Mouse (Mus musculus) adrenal gland, adult 18-20 months (tissue): ENCODE measurements around the gene Gm48551. TPM values are rescaled to one million over a fixed set of nuclear protein-coding genes. Genes with fewer than 3 reads are reported as not detected.
A peak's percentile ranks its signal among the peaks of the same experiment; 100 is the strongest.

Source experiments
- DNase-seq, 2 experiments: peaks; one replicate each; pipeline ENCODE4 v3.0.0; 2021 to 2022; ENCODE audit warnings: low spot score in 2 of 2
- microRNA-seq, 2 experiments: library from miRNA; unstranded; fragments of <30 nt; microRNA quantifications; one replicate each; pipeline ENCODE4 v1.2.0; 2021; ENCODE audit warnings: borderline number of aligned reads in 2 of 2
- total RNA-seq, 2 experiments: library from RNA; stranded (reverse); gene quantifications; 1 replicate in 1 of 2; 2 replicates in 1 of 2; pipeline ENCODE4 v1.2.3; 2021

Gene Gm48551
- total RNA-seq, 2 experiments from 2014 or later = 1.5 to 1.9 TPM

DNA sequence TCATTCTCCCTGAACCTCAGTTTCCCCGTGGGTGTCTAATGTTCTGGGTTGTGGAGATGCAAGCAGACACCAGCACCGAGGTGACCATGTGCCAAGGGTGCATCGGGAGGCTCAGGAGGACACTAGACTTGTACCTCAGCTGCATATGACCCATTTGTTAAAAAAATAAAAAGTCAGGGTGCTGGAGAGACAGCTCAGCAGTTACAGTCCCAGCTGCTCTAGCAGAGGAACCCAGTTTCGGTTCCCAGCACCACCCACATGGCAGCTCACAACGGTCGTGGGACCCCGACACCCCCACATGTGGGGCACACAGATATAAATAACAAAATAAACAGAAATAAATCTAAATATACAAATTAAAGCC, 44.2 kb downstream of the Gm48551 start:
- peak in 1 of 2 experiments; percentile 21 for DNase-seq

DNA sequence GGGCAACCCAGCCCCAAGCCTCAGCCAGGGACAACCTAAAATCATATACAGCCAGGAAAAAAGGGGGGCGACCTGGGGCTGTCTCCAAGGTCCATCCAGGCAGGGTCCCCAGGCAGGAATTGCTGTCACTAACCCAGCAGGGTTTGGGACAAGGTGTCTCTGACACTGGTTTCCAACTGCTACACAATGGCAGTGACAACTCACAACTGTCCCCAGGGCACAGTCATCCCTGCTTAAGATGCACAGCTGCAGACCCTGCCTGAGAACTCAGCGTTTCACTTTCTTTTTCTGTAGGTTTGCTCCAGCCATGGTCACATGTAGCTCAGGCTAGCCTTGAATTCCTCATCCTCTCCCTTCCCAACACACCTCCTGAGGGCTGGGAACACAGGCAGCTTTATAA, 44.8 kb downstream of the Gm48551 start:
- no peak for DNase-seq

DNA sequence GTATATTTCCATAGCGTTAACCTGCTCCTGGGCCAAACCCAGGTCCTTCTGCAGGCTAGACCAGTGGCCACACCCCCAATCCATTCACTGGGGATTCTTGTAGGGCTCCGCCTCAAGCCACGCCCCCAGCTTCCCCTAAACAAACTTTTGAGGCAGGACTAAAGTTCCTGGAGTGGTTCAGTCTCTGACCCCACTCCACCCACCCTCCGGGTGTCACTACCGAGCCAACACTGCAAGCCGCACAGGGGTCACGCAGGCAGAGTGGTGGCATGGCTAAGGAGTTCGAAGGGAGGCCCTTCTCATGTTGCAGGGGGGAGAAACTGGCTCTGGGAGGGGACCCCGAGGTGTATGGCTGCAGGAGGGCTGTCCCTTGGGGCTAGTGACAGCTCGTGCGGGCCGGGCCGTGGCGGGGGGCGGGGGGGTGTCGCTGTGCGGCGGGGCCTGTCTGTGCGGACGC, 45.4 kb downstream of the Gm48551 start:
- DNase-seq = peak; percentile 80 to 82

GRCm38 (mm10) chr10:81430141-81430830, 46.0 kb downstream of the Gm48551 start:
- DNase-seq = peak; percentile 81 to 83

DNA sequence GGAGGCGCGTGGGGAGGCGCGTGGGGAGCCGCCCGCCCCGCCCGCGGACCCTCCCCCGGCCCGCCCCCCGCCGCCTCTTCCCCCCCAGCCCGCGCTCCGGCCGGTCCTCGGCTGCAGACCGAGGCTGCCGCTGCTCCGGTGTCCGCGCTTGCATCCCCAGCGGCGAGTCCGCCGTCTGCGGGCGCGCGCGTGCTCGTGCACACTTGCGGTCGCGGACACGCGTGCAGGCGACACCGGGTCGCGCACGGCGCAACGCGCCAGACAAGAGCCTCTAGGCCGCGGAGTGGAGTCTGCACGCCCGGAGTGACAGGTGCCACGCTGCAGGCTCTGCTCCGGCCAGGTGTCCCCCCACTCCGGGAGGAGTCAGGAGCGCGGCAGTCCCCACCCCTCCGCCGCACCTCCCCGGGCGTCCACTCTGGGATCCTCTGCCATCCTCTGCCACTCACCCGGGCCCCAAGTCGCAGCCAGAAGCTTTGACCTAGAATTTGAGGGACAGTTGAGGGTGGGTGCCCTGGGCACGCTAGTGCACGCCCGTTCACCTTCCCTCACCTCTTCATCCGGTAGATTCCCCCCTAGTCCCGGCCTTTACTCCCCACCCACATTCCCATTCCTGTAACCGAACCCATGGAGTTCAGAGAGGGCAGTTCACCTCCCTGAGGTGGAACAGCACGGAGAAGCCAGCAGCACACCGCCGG, 46.7 kb downstream of the Gm48551 start:
- DNase-seq = peak; percentile 63 to 70

- peak; percentile 15 to 24 for DNase-seq
Observed at GRCm38 (mm10) chr10:81431526-81432168, 47.4 kb downstream of the Gm48551 start.

DNA sequence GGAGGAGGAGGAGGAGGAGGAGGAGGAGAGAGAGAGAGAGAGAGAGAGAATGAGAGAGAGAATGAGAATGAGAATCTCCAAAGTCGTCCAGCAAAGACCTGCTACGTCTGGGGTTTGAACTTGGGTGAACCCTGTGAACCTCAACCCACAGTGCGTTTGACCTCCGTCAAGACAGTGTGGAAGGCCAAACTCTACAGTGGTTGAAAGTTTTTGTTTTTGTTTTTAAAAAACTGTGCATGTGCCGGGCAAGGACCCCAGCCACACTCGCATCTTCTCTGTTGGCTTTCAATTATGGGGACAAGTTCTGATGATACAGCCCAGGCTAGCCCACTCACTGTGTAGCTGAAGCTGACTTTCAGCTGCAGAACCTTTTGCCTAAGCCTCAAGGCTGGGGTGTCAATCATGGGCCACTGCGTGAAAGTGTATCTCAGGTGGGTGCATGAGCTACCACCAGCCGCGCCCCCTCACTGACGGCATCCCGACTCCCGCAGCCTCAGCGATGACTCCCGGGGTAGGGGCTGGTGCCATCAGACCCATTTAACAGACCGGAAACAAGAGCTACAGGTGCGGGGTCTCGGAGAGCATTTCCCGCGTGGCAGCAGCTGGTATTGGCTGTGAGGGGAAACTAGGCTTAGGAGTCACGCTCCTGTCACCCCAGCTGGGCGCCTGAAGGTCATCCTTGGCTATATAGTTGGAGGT, 48.1 kb downstream of the Gm48551 start:
- peak; percentile 25 to 38 for DNase-seq

DNA sequence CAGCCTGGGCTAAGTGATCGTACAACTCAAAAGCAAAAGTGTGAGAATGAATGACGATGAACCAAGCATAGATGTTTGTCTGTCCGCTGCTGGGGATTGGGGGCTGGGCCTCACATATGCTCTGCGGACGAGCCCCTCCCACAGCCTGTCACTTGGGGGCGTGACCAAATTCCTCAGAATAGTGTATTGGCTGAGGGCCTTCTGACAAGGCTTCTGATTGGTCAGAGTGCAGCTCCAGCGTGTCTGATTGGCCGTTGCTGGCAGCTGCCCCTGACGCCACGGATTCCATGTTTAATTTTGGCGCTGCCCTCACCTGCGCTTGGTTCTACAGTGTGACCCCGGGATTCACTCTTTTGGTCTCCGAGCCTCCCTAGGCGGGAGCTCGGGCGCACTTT, 48.6 kb downstream of the Gm48551 start:
- DNase-seq = peak; percentile 80 to 82

DNA sequence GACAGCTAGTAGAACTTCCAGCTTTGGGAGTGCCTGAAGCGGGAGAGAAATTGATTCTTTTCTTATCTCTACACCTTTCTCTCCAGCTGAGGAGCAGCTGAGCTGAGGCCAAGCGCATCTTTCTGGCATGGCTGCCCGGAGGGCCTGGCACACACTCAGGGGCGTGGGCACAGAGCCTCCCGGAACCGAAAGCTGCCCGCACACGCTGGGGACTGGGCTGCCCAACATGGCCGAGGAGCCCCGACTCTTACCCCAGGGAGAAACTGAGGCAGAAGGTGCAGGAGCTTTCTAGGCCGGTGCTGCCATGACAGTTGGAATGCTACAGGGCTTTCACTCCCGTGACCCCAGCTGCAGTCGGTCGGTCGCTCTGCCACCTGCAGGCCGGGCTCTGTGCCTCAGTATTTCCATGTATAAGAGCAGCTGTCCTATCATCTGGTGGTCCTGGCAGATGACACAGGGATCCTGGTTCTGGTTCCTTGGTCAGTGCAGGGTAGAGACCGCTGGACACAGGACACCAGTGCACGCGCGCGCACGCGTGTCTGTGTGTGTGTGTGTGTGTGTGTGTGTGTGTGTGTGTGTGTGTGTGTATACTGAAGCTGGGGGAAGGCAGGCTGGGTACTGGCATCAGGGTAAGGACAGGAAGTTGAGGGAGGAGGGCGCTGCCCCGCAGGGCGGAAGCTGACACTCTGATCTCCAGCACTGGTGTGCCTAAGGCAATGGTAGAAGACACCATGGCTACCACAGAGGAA, 49.4 kb downstream of the Gm48551 start:
- DNase-seq = peak in 1 of 2 experiments; percentile 29

DNA sequence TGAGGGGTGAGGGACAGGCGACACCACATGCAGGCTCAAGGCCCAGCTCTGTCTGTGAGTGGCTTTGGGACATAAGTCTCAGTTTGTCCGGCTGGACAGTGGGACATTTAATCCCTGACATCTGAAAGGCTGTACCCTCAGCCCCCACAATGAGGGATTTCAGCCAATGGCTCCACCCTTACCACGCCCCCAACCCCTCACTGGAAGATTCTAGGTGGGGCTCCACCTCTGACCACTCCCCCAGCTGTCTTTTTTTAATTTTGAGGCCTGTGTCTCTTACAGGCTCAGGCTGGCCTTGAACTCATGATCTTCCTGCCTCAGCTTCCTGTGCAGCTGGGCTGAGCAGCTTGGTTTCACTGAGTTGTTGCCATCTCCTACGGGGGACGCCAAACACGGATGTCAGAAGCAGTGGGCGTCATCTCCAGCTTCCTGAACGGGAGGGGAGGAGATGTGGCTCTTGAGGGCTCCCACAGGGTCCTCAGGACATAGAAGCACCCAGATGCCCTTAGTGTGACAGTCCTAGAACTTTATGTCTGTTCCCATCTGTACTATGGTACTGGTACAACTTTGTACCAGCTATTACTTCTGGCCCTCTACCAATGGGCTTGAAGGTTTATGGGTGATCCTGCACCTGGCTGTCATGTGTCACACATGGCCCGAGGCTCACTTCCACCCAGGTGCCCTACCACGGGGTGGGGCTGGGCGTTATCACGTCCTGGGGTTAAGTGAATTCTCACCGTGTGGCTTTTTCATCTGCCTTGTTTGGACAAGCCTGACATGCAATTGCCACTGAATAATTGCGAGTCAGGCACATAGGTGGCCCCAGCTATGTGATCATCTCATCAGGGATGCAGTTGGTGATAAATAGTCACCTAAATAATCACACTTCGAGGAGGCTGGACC, 50.3 kb downstream of the Gm48551 start:
- DNase-seq = no peak

DNA sequence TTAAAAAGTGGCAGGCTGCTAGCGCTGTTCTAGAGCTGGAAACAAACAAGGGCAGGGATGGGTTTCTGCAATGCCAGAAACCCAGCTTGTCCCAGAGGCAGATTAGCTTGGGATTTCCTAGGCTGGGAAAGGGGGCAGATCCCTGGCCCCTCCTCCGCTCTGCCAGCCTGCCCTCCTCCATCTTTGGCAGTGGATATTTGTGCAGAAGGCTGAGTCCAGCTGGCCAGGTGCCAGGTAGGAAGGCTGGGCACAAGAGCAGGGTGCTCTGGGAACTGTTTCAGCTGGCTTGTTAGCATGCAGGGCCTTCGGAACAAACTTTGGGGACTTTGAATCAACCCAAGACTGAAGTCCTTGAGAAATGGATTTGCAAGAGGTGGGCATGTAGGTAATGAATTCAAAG, 51.2 kb downstream of the Gm48551 start:
- peak; percentile 53 to 67 for DNase-seq

DNA sequence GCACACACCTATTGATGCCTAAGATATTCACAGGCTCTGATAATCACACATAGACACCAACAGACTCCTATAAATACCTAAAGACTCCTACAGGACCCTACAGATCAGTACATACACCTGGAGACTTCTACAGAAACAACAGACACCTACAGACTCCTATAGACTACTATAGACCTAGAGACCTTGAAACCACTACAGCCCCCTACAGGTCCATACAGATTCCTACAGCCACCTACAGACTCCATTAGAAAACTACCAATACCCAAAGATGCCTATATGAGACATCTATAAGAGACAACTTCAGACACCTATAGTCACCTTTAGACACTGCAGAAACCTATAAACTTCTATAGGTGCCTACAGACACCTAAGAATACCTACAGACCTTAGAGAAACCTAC, 56.8 kb downstream of the Gm48551 start:
- no peak for DNase-seq

Small RNAs within 50 kb of the gene (microRNA-seq; reads per million reads assigned to microRNA genes)
- gene Mir1191b = 1.2 to 1.4 reads per million in 2 experiments
- gene Mir6913 = 0 to 0.95 reads per million in 2 experiments

Other genes starting within 250 kb of the Gm48551 start
- 10 to 100 TPM; 65.3 to 84.8 TPM for gene Zbtb7a, start 249.2 kb upstream of the Gm48551 start, total RNA-seq
- gene Pias4, start 216.5 kb upstream of the Gm48551 start, total RNA-seq = 10 to 100 TPM; 27.3 to 29.7 TPM
- gene Eef2, start 207.8 kb upstream of the Gm48551 start, total RNA-seq = 1,000 to 10,000 TPM; 1,443 to 1,598 TPM
- 10 to 100 TPM; 63.4 to 74.2 TPM for gene Dapk3, start 201.5 kb upstream of the Gm48551 start, total RNA-seq
- not detected for gene 4930442H23Rik, start 200.6 kb upstream of the Gm48551 start, total RNA-seq
- gene Nmrk2, start 182.4 kb upstream of the Gm48551 start, total RNA-seq = not detected
- 1 to 10 TPM; 2.7 to 3.5 TPM for gene Atcay, start 153.6 kb upstream of the Gm48551 start, total RNA-seq
- gene Zfr2, start 151.3 kb upstream of the Gm48551 start, total RNA-seq = 10 to 100 TPM; 16.2 to 17.6 TPM
- gene Matk, start 131.5 kb upstream of the Gm48551 start, total RNA-seq = 1 to 10 TPM in 1 of 2 experiments, under 1 TPM in 1; 0.76 to 1.7 TPM
- 100 to 1,000 TPM; 105 to 111 TPM for gene Mrpl54, start 117.5 kb upstream of the Gm48551 start, total RNA-seq
- gene Apba3, start 117.5 kb upstream of the Gm48551 start, total RNA-seq = 100 to 1,000 TPM; 104 to 123 TPM
- gene Tjp3, start 92.9 kb upstream of the Gm48551 start, total RNA-seq = 1 to 10 TPM; 1.1 to 1.6 TPM
- 10 to 100 TPM; 37.6 to 40.4 TPM for gene Pip5k1c, start 91.5 kb upstream of the Gm48551 start, total RNA-seq
- gene Cactin, start 63.4 kb upstream of the Gm48551 start, total RNA-seq = 10 to 100 TPM; 34.3 to 40.9 TPM
- gene Tbxa2r, start 55.7 kb upstream of the Gm48551 start, total RNA-seq = 10 to 100 TPM; 23.3 to 29.2 TPM
- gene Gipc3, start 41.2 kb upstream of the Gm48551 start, total RNA-seq = 1 to 10 TPM; 4.5 to 6.7 TPM
- gene Hmg20b, start 34.0 kb upstream of the Gm48551 start, total RNA-seq = 10 to 100 TPM; 86.5 to 92.7 TPM
- 10 to 100 TPM; 16.0 to 29.6 TPM for gene Mfsd12, start 27.0 kb upstream of the Gm48551 start, total RNA-seq
- gene 4930404N11Rik, start 18.6 kb upstream of the Gm48551 start, total RNA-seq = 1 to 10 TPM; 1.3 to 4.5 TPM
- 10 to 100 TPM; 35.1 to 35.2 TPM for gene Fzr1, start 6.0 kb upstream of the Gm48551 start, total RNA-seq
- gene Dohh, start within 50 bp of the Gm48551 start, total RNA-seq = 10 to 100 TPM; 49.1 to 50.5 TPM
- 1 to 10 TPM; 1.4 to 2.6 TPM for gene Gm48552, start 4.5 kb downstream of the Gm48551 start, total RNA-seq
- 1 to 10 TPM; 1.1 to 1.2 TPM for gene Smim24, start 8.6 kb downstream of the Gm48551 start, total RNA-seq
- gene Nfic, start 71.2 kb downstream of the Gm48551 start, total RNA-seq = 10 to 100 TPM; 69.1 to 78.7 TPM
- gene Celf5, start 98.2 kb downstream of the Gm48551 start, total RNA-seq = under 1 TPM; 0.42 to 0.50 TPM
- 100 to 1,000 TPM; 106 to 118 TPM for gene Ncln, start 111.9 kb downstream of the Gm48551 start, total RNA-seq
- gene S1pr4, start 115.7 kb downstream of the Gm48551 start, total RNA-seq = 1 to 10 TPM; 1.3 to 1.4 TPM
- 1 to 10 TPM; 1.7 to 2.6 TPM for gene Gna15, start 139.8 kb downstream of the Gm48551 start, total RNA-seq
- gene Gna11, start 160.7 kb downstream of the Gm48551 start, total RNA-seq = 10 to 100 TPM; 81.7 to 83.4 TPM
- 1,000 to 10,000 TPM in 1 of 2 experiments, 100 to 1,000 TPM in 1; 911 to 1,138 TPM for gene Aes, start 175.0 kb downstream of the Gm48551 start, total RNA-seq
- 10 to 100 TPM; 58.2 to 65.6 TPM for gene Tle2, start 190.1 kb downstream of the Gm48551 start, total RNA-seq
- gene Tle6, start 216.6 kb downstream of the Gm48551 start, total RNA-seq = 10 to 100 TPM; 21.4 to 37.3 TPM
- 1 to 10 TPM; 1.2 to 1.7 TPM for gene BC025920, start 221.8 kb downstream of the Gm48551 start, total RNA-seq
- 10 to 100 TPM; 18.2 to 21.5 TPM for gene Sirt6, start 243.3 kb downstream of the Gm48551 start, total RNA-seq
- gene Ankrd24, start 244.1 kb downstream of the Gm48551 start, total RNA-seq = 10 to 100 TPM; 20.6 to 21.6 TPM